In the genomic region with DNA sequence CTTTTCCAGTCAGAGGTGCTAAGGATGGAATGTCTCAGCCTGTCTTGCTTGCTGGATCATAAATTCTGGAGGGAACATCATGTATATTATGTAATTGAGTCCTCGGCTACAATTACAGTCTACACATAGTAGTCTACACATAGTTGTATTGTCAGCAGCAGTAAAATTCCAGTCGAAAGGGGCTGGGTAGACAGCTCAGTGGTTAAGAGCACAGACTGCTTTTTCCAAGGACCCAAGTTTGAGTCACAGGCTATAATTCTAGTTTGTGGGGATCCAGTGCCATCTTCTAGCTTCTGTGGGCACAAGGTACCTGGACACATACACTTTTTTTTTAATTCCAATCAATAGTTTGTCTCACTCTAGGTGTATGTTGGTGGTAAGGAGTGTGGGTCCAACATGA, we compare ENCODE assay signal across 18 mouse cellular contexts.
DNase-seq lines count a peak whose midpoint lies in the region.
"Had no signal": no experiment of that assay in that cellular context is flagged by ENCODE, and none has a peak within 500 bp of the region (broad histone marks: within the 10 kb centered on the region; RNA-seq: fewer than 3 reads in every experiment).

No protein-coding gene starts in this region.

- DNase-seq in adrenal gland, adult (ENCODE audit: inconsistent age in 2 of 2, low spot score in 1 of 2) = peak; percentile 51 to 75
- no peak for DNase-seq in adrenal gland, postnatal 10 days
- peak; percentile 56 for DNase-seq in adrenal gland, adult 2 months
- no peak for DNase-seq in adrenal gland, adult 8-10 months
- peak; percentile 17 for DNase-seq in adrenal gland, postnatal 14 days
- DNase-seq in adrenal gland, postnatal 4 days (ENCODE audit: low spot score in 2 of 2) = no peak
- peak; percentile 16 for DNase-seq in heart, adult 11 months
- DNase-seq in heart, postnatal 25 days (ENCODE audit: low spot score) = no peak
- DNase-seq: adrenal gland, postnatal 25 days; B cell, adult 2 months; cerebellum, adult 11 months; cerebellum, adult 11-12 months; cerebellum, adult 18-20 months; cerebellum, adult 2 months; cerebellum, adult 8-10 months; cerebellum, adult 9-10 months; cerebellum, adult 9-11 months; cerebellum, postnatal 10 days had no signal

- intact Hi-C loops in heart, postnatal 25 days (cut with DNase I) = no loop called here

Comparison
In these comparisons a context has a peak if more than half of its experiments do, and no peak if none do; other contexts are left out.
1. DNase-seq: peak in adrenal gland, adult (2 of 2), adrenal gland, adult 2 months (single experiment), adrenal gland, postnatal 14 days (single experiment) and heart, adult 11 months (single experiment); none in adrenal gland, postnatal 10 days (single experiment), adrenal gland, adult 8-10 months (single experiment), adrenal gland, postnatal 4 days (0 of 2) and heart, postnatal 25 days (single experiment).